Mouse (Mus musculus): ENCODE data around the gene 4930412O13Rik. TPM values are rescaled to one million over a fixed set of nuclear protein-coding genes. Genes with fewer than 3 reads are reported as not detected.

Gene 4930412O13Rik
- polyA plus RNA-seq, 2 experiments: not detected

DNA sequence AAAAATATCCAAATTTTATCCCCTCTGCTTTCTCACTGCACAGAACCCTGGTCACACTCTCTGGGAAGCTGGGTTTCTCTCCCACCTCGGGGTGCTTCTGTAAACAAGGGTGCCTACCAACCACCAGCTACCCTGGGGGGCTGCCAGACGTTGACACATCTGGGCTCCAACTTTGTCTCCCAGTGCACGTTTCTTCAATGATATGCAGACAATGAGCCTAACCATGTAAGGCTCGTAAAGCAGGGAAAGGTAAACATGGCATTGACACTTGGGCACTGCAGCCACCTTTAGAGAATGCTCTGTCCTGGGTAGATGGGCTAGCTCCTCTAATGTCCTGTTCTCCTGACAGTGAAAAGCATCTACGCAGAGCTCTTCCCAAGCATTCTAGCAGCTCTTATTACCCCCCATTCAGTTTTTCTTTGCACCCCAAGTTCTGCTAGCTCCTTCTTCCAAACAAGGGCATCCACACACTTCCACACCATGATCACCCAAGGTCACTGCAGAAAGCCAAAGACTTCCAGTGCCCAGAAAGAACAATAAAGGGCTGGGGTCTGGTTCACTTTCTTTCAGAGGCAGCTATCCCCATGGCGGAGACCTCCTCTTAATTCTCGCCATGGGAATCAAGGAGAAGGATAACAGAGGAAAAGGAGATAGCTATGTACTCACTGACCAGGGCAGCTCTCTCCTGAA, 6.0 kb downstream of the 4930412O13Rik start:
- TF ChIP-seq EP300 (IDR thresholded peaks at IDR 0.05; ENCODE audit: low read depth) (no peak), CTCF (IDR thresholded peaks at IDR 0.05; ENCODE audit: low read depth) (no peak)
- no peak for ATAC-seq (ENCODE audit: insufficient read depth)

DNA sequence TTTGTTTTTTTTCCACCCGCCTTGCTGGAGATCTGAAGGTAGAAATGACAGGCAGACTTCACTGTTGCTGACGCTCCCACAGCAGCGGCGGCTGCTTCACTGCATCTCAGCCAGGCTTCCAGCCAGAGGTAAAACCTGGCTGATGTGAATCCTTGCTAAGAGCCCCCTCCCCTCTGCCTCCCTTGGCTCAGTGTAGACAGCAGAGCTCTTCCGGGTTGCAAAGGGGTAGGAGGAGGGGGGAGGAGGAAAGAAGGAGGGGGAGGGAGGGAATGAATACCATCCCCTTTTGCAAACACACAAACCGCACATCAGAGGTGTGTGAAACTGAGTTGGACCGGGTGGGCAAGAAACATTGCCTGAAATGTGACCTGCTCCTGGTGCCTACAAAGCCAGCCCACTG, 6.6 kb downstream of the 4930412O13Rik start:
- TF ChIP-seq EP300 (IDR thresholded peaks at IDR 0.05; ENCODE audit: low read depth) (no peak), CTCF (IDR thresholded peaks at IDR 0.05; ENCODE audit: low read depth) (no peak)
- peaks cover 0 to 4% of the 10 kb centered on the region in 2 experiments; a peak in 2 of 4 replicates for H3K4me1 ChIP-seq (replicated peaks; ENCODE audit: control insufficient read depth in 2 of 2, insufficient read depth in 2 of 2, low read length in 1 of 2)
- H3K9ac ChIP-seq (replicated peaks): no peak overlapping the region
- H3K27me3 ChIP-seq (ENCODE audit: control insufficient read depth, insufficient read depth, low read length): peaks cover 94% of the 10 kb centered on the region
- H3K27ac ChIP-seq: no peak overlapping the region
- ATAC-seq (ENCODE audit: insufficient read depth) (no peak), DNase-seq (ENCODE audit: low read depth in 3 of 3, low spot score in 3 of 3) (no peak)
- H3K4me3 ChIP-seq (ENCODE audit: insufficient read depth in 1 of 2, low read depth in 2 of 2, low read length in 2 of 2): no peak overlapping the region
- H3K36me3 ChIP-seq (replicated peaks; ENCODE audit: control insufficient read depth, insufficient read depth, low read depth): no peaks in the 10 kb centered on the region
- WGBS (ENCODE audit: insufficient replicate concordance): 4% methylated on average over 7 of the region's 7 CpGs
- H3K9me3 ChIP-seq (ENCODE audit: control insufficient read depth, low read length): no peaks in the 10 kb centered on the region
- no peak overlapping the region for H3K4me2 ChIP-seq (ENCODE audit: low read depth)

More for the DNA sequence above, 6.0 kb downstream of the 4930412O13Rik start:
- DNase-seq (ENCODE audit: low read depth in 3 of 3, low spot score in 3 of 3): no peak
- H3K4me2 ChIP-seq (ENCODE audit: low read depth): no peak overlapping the region
- peaks cover 94% of the 10 kb centered on the region for H3K27me3 ChIP-seq (ENCODE audit: control insufficient read depth, insufficient read depth, low read length)
- H3K4me1 ChIP-seq (replicated peaks; ENCODE audit: control insufficient read depth in 2 of 2, insufficient read depth in 2 of 2, low read length in 1 of 2): peaks cover 0 to 4% of the 10 kb centered on the region in 2 experiments; a peak in 2 of 4 replicates
- no peak overlapping the region for H3K27ac ChIP-seq
- 17% methylated on average over 7 of the region's 7 CpGs for WGBS (ENCODE audit: insufficient replicate concordance)
- no peak overlapping the region for H3K9ac ChIP-seq (replicated peaks)
- H3K4me3 ChIP-seq (ENCODE audit: insufficient read depth in 1 of 2, low read depth in 2 of 2, low read length in 2 of 2): no peak overlapping the region
- no peaks in the 10 kb centered on the region for H3K36me3 ChIP-seq (replicated peaks; ENCODE audit: control insufficient read depth, insufficient read depth, low read depth)
- no peaks in the 10 kb centered on the region for H3K9me3 ChIP-seq (ENCODE audit: control insufficient read depth, low read length)

DNA sequence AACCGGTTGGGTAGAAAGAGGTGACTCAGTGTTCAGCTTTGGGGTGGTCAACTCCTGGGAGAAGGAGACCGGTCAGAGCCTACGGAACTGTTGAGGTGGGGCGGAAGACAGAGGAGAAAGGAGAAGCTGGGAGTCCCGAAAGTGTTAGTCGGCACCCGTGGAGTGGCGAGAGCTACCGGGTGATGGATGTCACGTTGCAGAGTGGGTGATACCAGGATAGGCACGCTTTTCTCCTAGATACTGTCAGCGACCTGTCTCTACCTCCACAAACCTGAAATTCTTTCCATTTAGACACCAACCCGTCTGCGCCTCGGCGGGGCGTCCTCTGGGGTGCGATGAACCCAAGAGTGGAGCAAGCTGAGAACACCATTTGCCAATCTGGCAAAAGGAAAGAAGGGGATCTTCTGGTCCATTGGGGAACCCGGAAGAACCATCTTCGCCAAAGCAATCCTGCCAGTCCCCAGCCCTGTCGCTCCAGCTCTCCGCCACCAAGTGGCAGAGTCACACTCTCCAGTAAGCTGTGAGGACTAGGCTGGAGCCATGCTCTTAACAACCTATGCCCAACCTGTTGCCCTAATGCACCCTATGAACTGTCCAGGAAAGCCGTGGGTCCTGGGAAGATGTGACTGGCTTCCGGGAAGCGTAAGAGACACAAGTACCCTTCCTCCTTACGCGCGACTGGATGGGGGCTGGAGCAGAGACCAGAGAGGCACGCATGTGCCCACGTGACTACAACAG, 8.0 kb downstream of the 4930412O13Rik start, which contains the start of gene 9230102O04Rik:
Gene 9230102O04Rik (minus strand): TSS at position 628 of the 738 bp plus-strand sequence.
- TF ChIP-seq EP300 (IDR thresholded peaks at IDR 0.05; ENCODE audit: low read depth): no peak
- peak; percentile 65 for TF ChIP-seq CTCF (IDR thresholded peaks at IDR 0.05; ENCODE audit: low read depth)
- H3K4me3 ChIP-seq (ENCODE audit: insufficient read depth in 1 of 2, low read depth in 2 of 2, low read length in 2 of 2): peak within 1 kb of the TSS; percentile 25 to 56
- peak; percentile 64 for ATAC-seq (ENCODE audit: insufficient read depth)
- WGBS (ENCODE audit: insufficient replicate concordance): under 1% methylated on average over 30 of the region's 30 CpGs
- DNase-seq (ENCODE audit: low read depth in 3 of 3, low spot score in 3 of 3): no peak
- H3K4me1 ChIP-seq (replicated peaks; ENCODE audit: control insufficient read depth in 2 of 2, insufficient read depth in 2 of 2, low read length in 1 of 2): peaks cover 0 to 4% of the 10 kb centered on the region in 2 experiments; a peak in 2 of 4 replicates
- no peaks in the 10 kb centered on the region for H3K9me3 ChIP-seq (ENCODE audit: control insufficient read depth, low read length)
- H3K27ac ChIP-seq: no peak within 1 kb of the TSS
- peaks cover 94% of the 10 kb centered on the region for H3K27me3 ChIP-seq (ENCODE audit: control insufficient read depth, insufficient read depth, low read length)
- no peak within 1 kb of the TSS for H3K9ac ChIP-seq (replicated peaks)
- peak within 1 kb of the TSS; percentile 61 for H3K4me2 ChIP-seq (ENCODE audit: low read depth)
- H3K36me3 ChIP-seq (replicated peaks; ENCODE audit: control insufficient read depth, insufficient read depth, low read depth): no peaks in the 10 kb centered on the region

DNA sequence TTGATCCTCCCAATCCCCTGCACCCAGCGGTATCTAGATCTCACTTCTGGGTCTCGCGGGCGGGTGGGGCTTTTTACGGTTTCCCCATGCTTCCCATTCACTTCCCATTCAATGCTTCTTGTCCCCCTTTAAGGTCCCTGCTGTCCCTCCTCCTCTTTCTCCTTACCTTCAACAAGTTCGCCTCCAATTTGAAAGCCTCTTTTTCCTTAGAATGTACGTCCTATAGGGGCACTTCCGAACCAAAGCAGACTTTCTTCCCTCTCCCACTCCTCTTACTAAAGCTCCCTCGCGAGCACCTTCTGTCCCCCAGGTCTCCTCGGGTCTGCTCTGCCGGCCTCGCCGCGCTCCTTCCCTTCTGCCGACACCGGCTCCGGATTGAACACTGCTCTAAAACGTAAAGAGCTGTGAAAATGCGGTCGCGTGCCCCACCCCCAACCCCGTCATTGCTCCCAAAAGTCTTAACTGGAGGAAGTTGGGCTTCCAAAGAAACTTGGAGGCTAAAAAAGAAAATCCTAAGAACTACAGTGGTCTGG, 8.7 kb downstream of the 4930412O13Rik start, which contains the start of gene Gata3:
Gene Gata3 (minus strand): TSS at position 384 of the 533 bp plus-strand sequence.
- no peaks in the 10 kb centered on the region for H3K9me3 ChIP-seq (ENCODE audit: control insufficient read depth, low read length)
- H3K9ac ChIP-seq (replicated peaks): no peak within 1 kb of the TSS
- ATAC-seq (ENCODE audit: insufficient read depth) (no peak), DNase-seq (ENCODE audit: low read depth in 3 of 3, low spot score in 3 of 3) (no peak)
- H3K4me1 ChIP-seq (replicated peaks; ENCODE audit: control insufficient read depth in 2 of 2, insufficient read depth in 2 of 2, low read length in 1 of 2): peaks cover 0 to 4% of the 10 kb centered on the region in 2 experiments; a peak in 2 of 4 replicates
- H3K4me2 ChIP-seq (ENCODE audit: low read depth): peak within 1 kb of the TSS; percentile 61
- WGBS (ENCODE audit: insufficient replicate concordance): under 1% methylated on average over 23 of the region's 23 CpGs
- peaks cover 94% of the 10 kb centered on the region for H3K27me3 ChIP-seq (ENCODE audit: control insufficient read depth, insufficient read depth, low read length)
- H3K27ac ChIP-seq: no peak within 1 kb of the TSS
- no peak for TF ChIP-seq CTCF (IDR thresholded peaks at IDR 0.05; ENCODE audit: low read depth)
- no peak for TF ChIP-seq EP300 (IDR thresholded peaks at IDR 0.05; ENCODE audit: low read depth)
- peak within 1 kb of the TSS; percentile 25 to 56 for H3K4me3 ChIP-seq (ENCODE audit: insufficient read depth in 1 of 2, low read depth in 2 of 2, low read length in 2 of 2)
- no peaks in the 10 kb centered on the region for H3K36me3 ChIP-seq (replicated peaks; ENCODE audit: control insufficient read depth, insufficient read depth, low read depth)
